Mouse (Mus musculus): ENCODE results near the gene Umps.

The Umps gene

DNA sequence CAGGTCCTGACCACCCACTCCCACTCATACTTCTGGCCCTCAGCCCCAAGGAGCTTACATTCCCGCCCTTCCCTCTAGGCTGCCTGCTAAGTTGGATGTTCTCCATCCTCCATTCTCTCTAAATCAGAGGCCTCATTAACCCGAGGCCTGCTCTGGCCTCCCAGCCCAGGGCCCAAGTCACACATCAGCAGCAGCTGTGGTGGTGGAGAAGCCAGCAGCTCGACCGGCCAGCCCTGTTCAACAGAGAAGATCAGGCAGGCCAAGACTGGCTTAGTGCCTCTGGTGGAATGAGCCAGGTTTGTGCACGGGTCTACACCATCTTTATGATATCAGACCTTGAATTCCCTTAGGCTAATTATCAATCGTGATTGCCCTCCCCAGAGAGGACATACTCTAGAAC is 36.1 kb downstream of the Umps start:
- DNase-seq (ENCODE audit: low spot score) = no peak

DNA sequence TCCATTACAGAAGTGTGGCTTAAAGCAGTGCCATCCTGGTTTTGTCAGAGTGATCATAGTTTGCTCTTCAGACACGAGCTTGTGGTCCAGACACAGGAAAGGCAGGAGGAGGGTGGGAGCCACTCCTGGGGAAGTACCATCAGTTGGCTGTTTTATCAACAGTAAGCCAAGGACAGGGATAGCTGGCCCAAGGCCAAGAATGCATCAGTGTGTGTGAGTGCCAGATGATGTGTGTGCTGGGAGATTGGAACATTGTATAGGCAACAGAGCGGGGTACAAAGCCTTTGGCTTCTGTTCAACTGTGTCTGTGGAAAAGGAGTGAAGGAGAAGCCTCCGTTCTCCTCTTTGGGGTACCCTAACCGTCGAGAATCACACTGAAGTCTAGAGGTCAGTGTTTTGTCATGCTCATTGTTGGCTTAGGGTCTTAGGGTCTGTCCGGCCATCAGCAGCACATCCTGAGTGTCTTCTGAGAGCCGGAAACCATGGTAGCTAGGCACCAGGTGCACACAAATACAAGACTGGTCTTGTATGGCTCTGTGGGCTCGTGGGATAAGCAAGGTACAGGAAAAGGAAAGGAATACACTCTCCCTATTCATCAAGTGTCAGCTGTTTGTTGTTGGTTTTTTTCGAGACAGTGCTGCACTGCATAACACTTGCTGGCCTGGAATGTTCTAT is 37.9 kb downstream of the Umps start:
- DNase-seq (ENCODE audit: low spot score) = no peak

DNA sequence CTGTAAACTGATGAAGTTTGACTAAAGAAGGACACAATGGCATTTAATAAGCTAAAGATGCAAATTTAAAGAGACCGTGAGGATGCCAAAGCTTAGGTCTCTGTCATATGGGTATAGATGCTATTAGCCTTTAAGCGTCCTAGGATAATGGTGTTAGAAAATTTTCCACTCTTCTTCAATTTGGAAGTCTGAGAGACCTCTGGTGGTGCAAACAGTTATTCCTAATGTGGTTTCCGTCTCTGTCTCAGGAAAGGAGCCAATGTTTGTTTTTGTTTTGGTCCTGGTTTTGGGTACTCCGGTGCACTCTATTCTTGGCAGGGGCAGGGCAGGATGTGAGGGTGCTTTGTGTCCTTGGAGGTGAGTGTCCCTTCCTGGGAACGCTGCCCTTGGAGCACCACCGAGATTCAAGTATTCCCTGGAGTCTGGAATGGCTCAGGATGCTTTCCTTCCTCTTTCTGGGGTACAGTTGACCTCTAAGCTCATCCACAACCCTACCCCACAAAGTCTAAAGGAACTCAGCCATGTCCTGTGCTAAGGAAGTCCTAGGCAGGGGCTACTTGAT is 39.5 kb downstream of the Umps start:
- DNase-seq (ENCODE audit: low spot score) = no peak

DNA sequence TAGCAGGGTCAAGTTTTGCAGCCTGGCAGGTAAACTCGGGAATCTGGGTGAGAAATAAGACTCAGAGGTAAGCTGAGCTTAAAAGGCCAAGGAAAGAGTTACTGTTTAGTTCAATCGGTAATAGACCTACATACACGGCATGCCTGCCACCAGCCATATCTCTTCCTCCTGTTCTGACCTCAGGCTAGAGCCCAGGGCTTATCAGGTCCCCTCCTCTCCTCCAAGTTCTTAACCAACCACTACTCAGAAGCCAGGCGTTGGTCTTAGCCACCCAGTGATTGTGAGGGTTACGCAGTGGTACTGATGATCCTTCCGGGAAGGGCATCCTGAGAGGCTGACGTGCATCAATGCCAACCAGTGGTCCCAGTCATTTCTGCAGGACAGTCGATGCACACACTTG is 43.1 kb downstream of the Umps start:
- DNase-seq (ENCODE audit: low spot score) = peak; percentile 19

DNA sequence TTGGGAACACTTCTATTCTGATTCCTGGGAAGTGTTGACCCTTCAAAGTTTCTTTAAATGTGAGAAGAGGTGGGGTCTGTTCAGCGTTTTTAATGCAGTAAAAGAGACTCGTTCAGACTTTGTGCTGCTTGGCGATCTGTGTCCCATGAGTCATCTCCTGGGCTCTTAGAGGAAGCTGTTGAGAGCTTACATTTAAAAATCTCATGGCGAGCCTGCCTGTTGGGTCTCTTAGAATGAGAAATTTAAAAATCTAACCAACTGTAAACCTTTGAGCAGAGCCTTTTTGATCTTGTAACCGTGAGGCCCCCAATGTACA is 43.9 kb downstream of the Umps start:
- peak; percentile 4 for DNase-seq (ENCODE audit: low spot score)

DNA sequence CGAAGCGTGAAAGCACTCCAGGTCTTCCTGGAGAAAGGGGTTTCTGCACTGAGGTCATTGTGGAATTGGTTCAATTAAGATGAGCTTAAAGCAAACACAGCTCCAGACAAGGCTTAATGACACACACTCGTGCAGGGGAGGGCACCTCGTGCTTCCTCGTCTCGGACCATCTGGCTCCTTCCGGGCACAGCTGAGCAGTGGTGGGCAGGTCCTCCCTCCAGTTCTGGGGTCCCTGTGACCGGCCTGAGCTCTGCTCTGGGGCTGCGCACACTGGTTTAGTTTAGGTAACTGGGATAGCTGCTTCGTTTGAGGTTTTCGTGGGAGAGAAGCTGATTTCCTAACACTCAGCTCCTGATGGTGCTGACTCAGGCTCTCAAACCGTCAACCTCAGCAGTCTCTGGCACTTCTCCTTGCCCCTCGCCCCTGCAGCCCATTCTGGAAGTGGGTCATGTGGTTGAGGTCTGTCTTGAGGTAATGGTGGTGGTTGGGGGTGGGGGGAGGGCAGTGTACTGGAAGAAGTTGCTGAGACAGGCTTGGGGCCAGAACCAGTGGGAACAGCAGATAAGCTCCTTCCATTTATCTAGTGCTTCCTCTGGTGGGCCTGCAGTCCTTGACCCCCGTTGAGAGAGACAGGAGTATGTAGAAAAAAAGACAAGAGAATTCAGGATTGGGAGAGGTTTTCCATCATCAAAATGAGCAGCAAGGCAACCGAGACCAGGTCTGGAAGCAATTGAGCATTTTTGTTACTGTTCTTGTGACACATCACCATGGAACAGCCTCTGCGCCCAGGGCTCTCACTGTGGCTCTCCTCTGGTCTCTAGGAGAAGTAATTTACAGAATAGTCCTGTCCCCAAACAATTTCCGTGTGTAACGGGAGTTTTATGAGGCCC is 44.5 kb downstream of the Umps start:
- DNase-seq (ENCODE audit: low spot score) = peak; percentile 6

DNA sequence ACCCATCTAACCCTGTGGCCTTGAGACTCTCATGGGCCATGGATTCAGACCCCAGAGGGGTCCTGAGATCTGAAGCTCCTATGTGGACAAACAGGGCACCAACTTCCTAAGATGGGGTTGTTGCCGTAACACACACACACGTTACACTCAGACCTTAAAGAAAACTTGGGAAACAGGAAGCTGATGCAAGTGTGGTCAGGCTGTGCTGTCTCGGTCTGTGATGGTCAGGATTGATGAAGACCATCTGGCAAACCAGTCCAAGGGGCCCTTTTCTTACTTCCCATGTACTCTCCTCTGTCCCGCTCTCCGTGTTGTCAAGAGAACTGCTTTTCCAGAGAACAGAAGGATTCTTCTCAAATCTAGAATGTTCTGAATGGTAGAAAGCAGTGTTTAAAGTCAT is 45.3 kb downstream of the Umps start:
- DNase-seq (ENCODE audit: low spot score) = no peak

DNA sequence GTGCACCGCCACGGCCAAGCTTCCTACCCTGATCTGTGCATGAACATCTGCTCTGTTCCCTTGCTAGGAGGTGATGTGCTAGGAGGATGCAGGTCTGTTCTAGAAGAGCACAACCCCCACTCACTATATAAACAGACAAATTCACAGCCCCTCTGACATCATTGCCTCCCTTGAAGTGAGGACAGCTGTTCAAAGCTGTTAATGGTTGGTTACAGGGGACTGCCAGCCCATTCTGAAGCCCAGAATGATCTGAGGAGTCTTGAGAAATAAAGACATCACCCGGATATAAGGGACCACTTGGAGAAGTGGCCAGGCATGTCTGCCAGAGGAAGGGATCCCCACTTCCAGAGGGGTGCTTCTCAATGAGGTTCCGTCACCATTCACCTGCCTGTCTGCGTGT is 48.9 kb downstream of the Umps start:
- no peak for DNase-seq (ENCODE audit: low spot score)

DNA sequence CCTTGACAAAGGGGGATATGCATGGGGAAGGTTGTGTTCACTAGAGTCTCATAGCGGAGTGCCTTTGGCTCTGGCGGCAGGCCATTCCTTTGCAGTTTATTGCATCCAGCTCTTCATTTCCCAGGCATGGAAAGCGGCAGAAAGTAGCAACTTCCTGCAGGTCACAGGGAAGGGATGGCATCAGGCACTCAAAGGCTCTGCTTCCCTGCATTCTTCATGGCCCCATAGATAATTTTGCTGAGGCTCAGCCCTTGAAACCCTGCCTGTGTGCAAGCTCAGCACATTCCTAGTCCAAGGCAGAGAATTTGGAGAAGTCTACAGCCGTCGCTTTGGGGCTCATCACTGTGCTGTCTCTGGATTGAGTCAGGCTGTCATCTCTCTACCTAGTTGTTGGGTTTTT is 49.4 kb downstream of the Umps start:
- DNase-seq (ENCODE audit: low spot score) = no peak

DNA sequence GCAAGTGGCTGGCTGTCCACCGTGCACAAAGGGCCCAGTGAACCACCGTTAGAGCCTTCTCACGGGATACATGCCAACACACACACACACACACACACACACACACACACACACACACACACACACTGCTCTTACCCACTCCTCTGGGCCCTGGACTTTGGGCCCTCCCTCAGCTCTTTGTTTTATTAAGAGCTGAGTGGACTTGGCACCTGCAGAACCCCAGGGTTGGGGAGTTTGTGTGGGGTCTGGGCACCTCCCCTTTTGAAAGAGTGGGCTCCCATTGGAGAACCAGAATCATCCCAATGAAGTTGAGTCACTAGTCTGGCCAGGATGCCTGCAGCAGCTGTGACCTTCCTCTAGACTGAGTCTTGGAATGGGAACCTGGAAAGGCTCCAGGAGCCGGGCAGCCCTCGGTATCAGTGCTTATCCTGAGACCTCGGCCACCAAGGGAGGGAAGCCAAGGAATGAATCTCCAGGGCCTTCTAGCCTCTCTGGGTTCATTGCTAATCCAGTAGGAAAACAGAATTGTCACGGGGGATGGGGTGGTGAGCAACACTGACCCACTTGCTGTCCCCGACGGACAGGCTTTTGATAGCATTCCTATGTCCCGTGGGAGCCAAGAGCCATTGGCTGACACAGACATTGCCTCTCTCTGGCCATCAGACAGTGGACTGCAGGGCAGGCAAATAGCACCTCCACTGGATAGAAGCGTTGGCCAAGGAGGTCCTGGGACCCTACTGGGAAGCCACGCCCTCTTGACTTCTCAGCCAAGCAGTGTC is 50.2 kb downstream of the Umps start:
- no peak for DNase-seq (ENCODE audit: low spot score)

DNA sequence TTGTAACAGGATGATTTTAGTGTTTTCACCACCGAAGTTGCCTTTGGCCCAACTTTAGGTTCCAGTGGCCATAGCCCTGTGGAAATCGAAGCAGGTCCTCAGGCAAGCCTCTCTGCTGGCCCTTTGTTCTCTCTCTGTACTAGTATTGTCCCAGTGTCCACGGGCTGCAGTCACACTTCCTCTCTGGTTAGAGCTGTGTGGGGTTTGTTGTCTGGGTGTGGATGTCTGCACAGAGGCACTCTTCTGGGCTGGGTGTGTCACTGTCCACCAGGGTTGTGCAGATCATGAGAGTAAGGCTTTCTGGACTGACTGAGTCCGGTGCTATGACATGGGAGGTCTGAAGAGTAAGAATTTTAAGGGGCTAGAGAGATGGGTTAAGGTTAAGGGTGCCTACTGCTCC is 51.8 kb downstream of the Umps start:
- no peak for DNase-seq (ENCODE audit: low spot score)

DNA sequence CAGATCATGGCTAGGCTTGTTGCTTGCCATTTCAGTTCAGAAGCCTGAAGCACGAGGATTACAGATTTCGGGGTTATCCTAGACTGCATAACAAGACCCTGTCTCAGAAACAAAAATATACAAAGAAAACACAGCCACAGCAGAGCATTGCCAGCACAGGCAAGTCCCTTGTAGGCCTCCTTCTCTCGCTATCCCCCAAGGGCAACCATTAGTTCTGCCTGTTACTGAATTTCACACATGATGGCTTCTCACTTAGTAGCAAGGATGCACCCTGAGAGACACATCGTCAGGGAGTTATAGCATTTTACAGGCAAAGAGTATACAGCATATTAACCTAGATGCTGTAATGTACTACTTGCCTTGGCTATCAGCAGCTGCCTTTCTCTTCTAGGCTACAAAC is 58.6 kb downstream of the Umps start:
- no peak for DNase-seq (ENCODE audit: low spot score)
